Mouse (Mus musculus) myocyte (in vitro differentiated cells): ENCODE data around the gene Mfge8. TPM values are rescaled to one million over a fixed set of nuclear protein-coding genes. Genes with fewer than 3 reads are reported as not detected.

Experiments used
- H3K27me3 ChIP-seq: one replicate; pipeline ENCODE4 v1.6.1; 2011; ENCODE audit not compliant: control insufficient read depth, insufficient read depth, insufficient read length
- H3K36me3 ChIP-seq: one replicate; pipeline ENCODE4 v1.6.1; 2011; ENCODE audit not compliant: control insufficient read depth, insufficient read depth
- H3K4me2 ChIP-seq: one replicate; pipeline ENCODE4 v1.6.1; 2011; ENCODE audit warnings: low read depth, control low read depth
- H3K4me3 ChIP-seq: one replicate; pipeline ENCODE4 v1.5.1; 2011; ENCODE audit warnings: mild to moderate bottlenecking, control low read depth, moderate library complexity
- H3K79me2 ChIP-seq: one replicate; pipeline ENCODE4 v1.6.1; 2011; ENCODE audit not compliant: control insufficient read depth, insufficient read depth
- H3ac ChIP-seq: one replicate; pipeline ENCODE4 v1.6.1; 2011; ENCODE audit not compliant: control insufficient read depth, insufficient read length
- CEBPB ChIP-seq: IDR thresholded peaks from 2 replicates; pipeline ENCODE4 v1.6.1; 2011; ENCODE audit warnings: mild to moderate bottlenecking, moderate library complexity; ENCODE audit not compliant: poor library complexity, insufficient read depth, severe bottlenecking
- E2F4 ChIP-seq: IDR thresholded peaks from one replicate; pipeline ENCODE4 v1.6.1; 2011; ENCODE audit warnings: mild to moderate bottlenecking, control low read depth, moderate library complexity; ENCODE audit not compliant: insufficient read depth
- MAX ChIP-seq: IDR thresholded peaks from one replicate; pipeline ENCODE4 v1.6.1; 2011; ENCODE audit warnings: low read depth, mild to moderate bottlenecking, control low read depth
- MYOD1 ChIP-seq, 3 experiments: IDR thresholded peaks; one replicate each; pipeline ENCODE4 v1.6.1; 2011; ENCODE audit warnings: control low read depth in 2 of 3, low read depth in 2 of 3, mild to moderate bottlenecking in 2 of 3, moderate library complexity in 1 of 3; ENCODE audit not compliant: insufficient read length in 2 of 3, control insufficient read depth in 1 of 3
- MYOG ChIP-seq, 3 experiments: IDR thresholded peaks; one replicate each; pipeline ENCODE4 v1.6.1; 2011; ENCODE audit warnings: control low read depth in 2 of 3, low read depth in 2 of 3, mild to moderate bottlenecking in 2 of 3; ENCODE audit not compliant: insufficient read length in 2 of 3, control insufficient read depth in 1 of 3, insufficient read depth in 1 of 3
- POLR2A ChIP-seq: IDR thresholded peaks from one replicate; pipeline ENCODE4 v1.6.1; 2011; ENCODE audit warnings: low read depth, mild to moderate bottlenecking, control low read depth, moderate library complexity; ENCODE audit not compliant: insufficient read length
- POLR2AphosphoS2 ChIP-seq: IDR thresholded peaks from one replicate; pipeline ENCODE4 v1.6.1; 2011; ENCODE audit warnings: low read depth, control low read depth; ENCODE audit not compliant: insufficient read length
- REST ChIP-seq: IDR thresholded peaks from one replicate; pipeline ENCODE4 v1.6.1; 2011; ENCODE audit warnings: mild to moderate bottlenecking, control low read depth, moderate library complexity; ENCODE audit not compliant: insufficient read depth, insufficient read length
- SRF ChIP-seq: IDR thresholded peaks from one replicate; pipeline ENCODE4 v1.6.1; 2011; ENCODE audit warnings: low read depth; ENCODE audit not compliant: control insufficient read depth, insufficient read length
- TCF12 ChIP-seq: IDR thresholded peaks from one replicate; pipeline ENCODE4 v1.6.1; 2011; ENCODE audit warnings: mild to moderate bottlenecking, control low read depth; ENCODE audit not compliant: poor library complexity, insufficient read depth, severe bottlenecking
- TCF3 ChIP-seq: IDR thresholded peaks from one replicate; pipeline ENCODE4 v1.6.1; 2011; ENCODE audit warnings: low read depth, control low read depth; ENCODE audit not compliant: insufficient read length
- USF1 ChIP-seq: IDR thresholded peaks from one replicate; pipeline ENCODE4 v1.6.1; 2011; ENCODE audit warnings: low read depth, mild to moderate bottlenecking, control low read depth, moderate library complexity
- polyA plus RNA-seq: library from polyadenylated mRNA; unstranded; fragments of >200 nt; fragmentation: generic; extraction: Trizol; gene quantifications from one replicate; pipeline ENCODE4 v1.2.1, GENCODE M21; 2012; ENCODE audit warnings: missing spikeins

Gene Mfge8
- polyA plus RNA-seq, 1 experiment = 173 TPM

GRCm38 (mm10) chr7:79130843-79131444 lies 17.9 kb downstream of the Mfge8 start, which contains the start of gene Hapln3:
Gene Hapln3 (minus strand): TSS chr7:79131018.
- Histone ChIP-seq H3K4me2 (no peak within 1 kb of the TSS), H3K36me3 (peaks cover 6% of the 10 kb centered on the region), H3K4me3 (no peak within 1 kb of the TSS), H3K27me3 (no peaks in the 10 kb centered on the region), H3ac (no peak within 1 kb of the TSS), H3K79me2 (no peaks in the 10 kb centered on the region)
- TF ChIP-seq REST (no peak), CEBPB (no peak), MAX (no peak), SRF (no peak), E2F4 (no peak), MYOD1 (IDR thresholded peaks at IDR 0.05; ENCODE audit: control insufficient read depth in 1 of 3, insufficient read length in 2 of 3, low read depth in 2 of 3) (no peak), POLR2A (no peak), TCF3 (no peak), TCF12 (no peak), MYOG (IDR thresholded peaks at IDR 0.05; ENCODE audit: control insufficient read depth in 1 of 3, insufficient read depth in 1 of 3, insufficient read length in 2 of 3, low read depth in 2 of 3) (no peak), USF1 (no peak), POLR2AphosphoS2 (no peak)

GRCm38 (mm10) chr7:79130385-79130784 lies 18.5 kb downstream of the Mfge8 start:
- Histone ChIP-seq H3K4me2 (no peak overlapping the region), H3K79me2 (no peaks in the 10 kb centered on the region), H3ac (no peak overlapping the region), H3K4me3 (no peak overlapping the region), H3K27me3 (no peaks in the 10 kb centered on the region), H3K36me3 (peaks cover 6% of the 10 kb centered on the region)
- TF ChIP-seq MYOG (IDR thresholded peaks at IDR 0.05; ENCODE audit: control insufficient read depth in 1 of 3, insufficient read depth in 1 of 3, insufficient read length in 2 of 3, low read depth in 2 of 3) = no peak
- no peak for TF ChIP-seq TCF3
- TF ChIP-seq USF1 = no peak
- TF ChIP-seq REST = no peak
- TF ChIP-seq CEBPB = no peak
- no peak for TF ChIP-seq E2F4
- no peak for TF ChIP-seq MAX
- TF ChIP-seq POLR2AphosphoS2 = no peak
- TF ChIP-seq TCF12 = no peak
- TF ChIP-seq POLR2A = no peak
- TF ChIP-seq SRF = no peak

- H3K27me3 ChIP-seq = no peaks in the 10 kb centered on the region
- H3K4me3 ChIP-seq = no peak overlapping the region
- H3K79me2 ChIP-seq = no peaks in the 10 kb centered on the region
- H3K36me3 ChIP-seq = peaks cover 2% of the 10 kb centered on the region
- H3ac ChIP-seq = no peak overlapping the region
- H3K4me2 ChIP-seq = no peak overlapping the region
- TF ChIP-seq MYOD1 (IDR thresholded peaks at IDR 0.05; ENCODE audit: control insufficient read depth in 1 of 3, insufficient read length in 2 of 3, low read depth in 2 of 3) (no peak), REST (no peak), TCF3 (no peak), POLR2AphosphoS2 (no peak), POLR2A (no peak)
These were observed 19.0 kb downstream of the Mfge8 start for GRCm38 (mm10) chr7:79129883-79130282.

GRCm38 (mm10) chr7:79123465-79123864 lies 25.4 kb downstream of the Mfge8 start:
- Histone ChIP-seq H3K4me3 (no peak overlapping the region), H3K79me2 (no peaks in the 10 kb centered on the region), H3ac (no peak overlapping the region), H3K4me2 (no peak overlapping the region), H3K36me3 (no peaks in the 10 kb centered on the region), H3K27me3 (no peaks in the 10 kb centered on the region)
- TF ChIP-seq E2F4 (no peak), USF1 (no peak), TCF3 (no peak), REST (no peak), POLR2A (no peak), MAX (no peak), SRF (no peak)

DNA sequence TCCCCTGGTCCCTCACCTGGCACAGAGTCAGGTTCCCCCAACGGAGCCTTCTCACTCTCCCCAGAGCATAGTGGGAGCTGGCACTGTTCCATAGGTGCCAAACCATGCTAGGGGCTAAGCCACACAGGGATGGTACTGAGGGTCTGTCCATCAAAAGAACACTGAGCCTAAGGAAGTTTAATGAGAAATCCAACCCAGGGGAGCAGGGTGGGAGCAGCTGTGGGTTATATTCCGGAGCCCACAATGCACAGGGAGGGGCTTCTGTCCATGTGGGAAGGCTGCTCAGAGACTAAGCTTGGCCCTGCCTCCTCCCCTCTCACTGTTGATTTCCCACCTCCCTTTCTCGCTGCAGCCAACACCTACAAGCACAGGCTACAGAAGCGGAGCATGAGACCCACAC lies 35.0 kb downstream of the Mfge8 start:
- H3K4me3 ChIP-seq = no peak overlapping the region
- no peak overlapping the region for H3ac ChIP-seq
- peaks cover 41% of the 10 kb centered on the region for H3K27me3 ChIP-seq
- TF ChIP-seq REST (no peak), MYOD1 (IDR thresholded peaks at IDR 0.05; ENCODE audit: control insufficient read depth in 1 of 3, insufficient read length in 2 of 3, low read depth in 2 of 3) (no peak), MAX (no peak), USF1 (no peak), POLR2AphosphoS2 (no peak), TCF3 (no peak), CEBPB (no peak), MYOG (IDR thresholded peaks at IDR 0.05; ENCODE audit: control insufficient read depth in 1 of 3, insufficient read depth in 1 of 3, insufficient read length in 2 of 3, low read depth in 2 of 3) (no peak), E2F4 (no peak), TCF12 (no peak), POLR2A (no peak), SRF (no peak)
- H3K36me3 ChIP-seq = no peaks in the 10 kb centered on the region
- H3K4me2 ChIP-seq = no peak overlapping the region
- H3K79me2 ChIP-seq = no peaks in the 10 kb centered on the region
